Mouse (Mus musculus) adrenal gland, postnatal 10 days (tissue): ENCODE data around the gene Gpr37l1. TPM values are rescaled to one million over a fixed set of nuclear protein-coding genes. Genes with fewer than 3 reads are reported as not detected.
"Not testable (repeated sequence)": the region's sequence is repeated elsewhere in the genome, so short reads cannot be mapped to it uniquely, and the experiment has no call there.

ENCODE experiments used
- DNase-seq: peaks from one replicate; pipeline ENCODE4 v3.0.0; 2021; ENCODE audit warnings: mixed read lengths
- total RNA-seq, 2 experiments: library from RNA; stranded (reverse); gene quantifications; 2 replicates each; pipeline ENCODE4 v1.2.3; 2021

Gene Gpr37l1
- total RNA-seq, 2 experiments from 2014 or later, result 1.3 to 2.8 TPM

- peak; percentile 58 for DNase-seq
These were observed 54.8 kb downstream of the Gpr37l1 start for GRCm38 (mm10) chr1:135112661-135113060.

- not testable (repeated sequence) for DNase-seq
These were observed 56.2 kb downstream of the Gpr37l1 start for GRCm38 (mm10) chr1:135111271-135111670.

Other genes with a start within 250 kb of the Gpr37l1 start
- 10 to 100 TPM; 16.7 to 32.8 TPM for gene Ppp1r12b, start 211.7 kb downstream of the Gpr37l1 start, total RNA-seq
- 1 to 10 TPM; 5.1 to 6.6 TPM for gene Ube2t, start 205.1 kb downstream of the Gpr37l1 start, total RNA-seq
- 10 to 100 TPM; 20.5 to 28.4 TPM for gene Lgr6, start 62.4 kb downstream of the Gpr37l1 start, total RNA-seq
- gene Ptpn7, start 35.0 kb downstream of the Gpr37l1 start, total RNA-seq, result 1 to 10 TPM; 1.8 to 2.5 TPM
- gene Arl8a, start 20.9 kb downstream of the Gpr37l1 start, total RNA-seq, result 10 to 100 TPM; 49.2 to 57.7 TPM
- gene Elf3, start 90.9 kb upstream of the Gpr37l1 start, total RNA-seq, result under 1 TPM; 0.21 to 0.39 TPM
- 10 to 100 TPM; 40.0 to 56.1 TPM for gene Rnpep, start 116.4 kb upstream of the Gpr37l1 start, total RNA-seq
- gene Timm17a, start 146.1 kb upstream of the Gpr37l1 start, total RNA-seq, result 100 to 1,000 TPM; 277 to 292 TPM
- 1 to 10 TPM; 1.7 to 3.8 TPM for gene Lmod1, start 157.1 kb upstream of the Gpr37l1 start, total RNA-seq
- gene Shisa4, start 207.6 kb upstream of the Gpr37l1 start, total RNA-seq, result 10 to 100 TPM; 13.9 to 31.8 TPM